33 mouse cellular contexts compared by ENCODE assay signal in genomic region chr8:60386589-60386988, GRCm38 (mm10).
"Had no signal": no experiment of that assay in that cellular context is flagged by ENCODE, and none has a peak within 500 bp of the region (broad histone marks: within the 10 kb centered on the region; RNA-seq: fewer than 3 reads in every experiment).

No protein-coding gene starts in this region.

- H3K27ac ChIP-seq: limb, embryonic 10.5 days; limb, embryonic 12.5 days; limb, embryonic 13.5 days; limb, embryonic 15.5 days; liver, embryonic 12.5 days; liver, embryonic 13.5 days; liver, embryonic 14.5 days; liver, embryonic 15.5 days; lung, embryonic 15.5 days; macrophage; midbrain, embryonic 10.5 days; midbrain, embryonic 12.5 days; midbrain, embryonic 13.5 days; midbrain, embryonic 15.5 days; neural tube, embryonic 12.5 days; neural tube, embryonic 13.5 days had no signal

- H3K4me1 ChIP-seq: limb, embryonic 10.5 days; limb, embryonic 12.5 days; limb, embryonic 13.5 days; limb, embryonic 15.5 days; liver, embryonic 12.5 days; liver, embryonic 13.5 days; liver, embryonic 15.5 days; lung, embryonic 15.5 days; megakaryocyte, embryonic 14.5 days; midbrain, embryonic 10.5 days; midbrain, embryonic 12.5 days; midbrain, embryonic 13.5 days; midbrain, embryonic 15.5 days; neural tube, embryonic 12.5 days; neural tube, embryonic 13.5 days had no signal

- DNase-seq: left cerebral cortex, postnatal 4 days; liver; liver, embryonic 13.5 days; liver, postnatal 0 days; lung, adult 18-20 months; lung, adult 2 months; lung, embryonic 14.5 days; lung, postnatal 10 days; lung, postnatal 14 days; lung, postnatal 36 days; lung, postnatal 4 days; midbrain, embryonic 14.5 days had no signal

- H3K9me3 ChIP-seq: limb, embryonic 10.5 days; limb, embryonic 12.5 days; limb, embryonic 13.5 days; limb, embryonic 15.5 days; liver, embryonic 12.5 days; liver, embryonic 13.5 days; liver, embryonic 15.5 days; lung, embryonic 15.5 days; megakaryocyte, embryonic 14.5 days; midbrain, embryonic 10.5 days; midbrain, embryonic 12.5 days; midbrain, embryonic 13.5 days; midbrain, embryonic 15.5 days; neural tube, embryonic 12.5 days; neural tube, embryonic 13.5 days had no signal

- ATAC-seq: liver, embryonic 12.5 days; liver, postnatal 0 days; lung, postnatal 0 days; midbrain, embryonic 13.5 days; midbrain, embryonic 15.5 days; midbrain, embryonic 16.5 days had no signal

- H3K36me3 ChIP-seq: limb, embryonic 10.5 days; limb, embryonic 12.5 days; limb, embryonic 13.5 days; limb, embryonic 15.5 days; liver, embryonic 12.5 days; liver, embryonic 13.5 days; liver, embryonic 15.5 days; lung, embryonic 15.5 days; midbrain, embryonic 10.5 days; midbrain, embryonic 12.5 days; midbrain, embryonic 13.5 days; midbrain, embryonic 15.5 days; neural tube, embryonic 12.5 days; neural tube, embryonic 13.5 days had no signal

- H3K9ac ChIP-seq: limb, embryonic 12.5 days; limb, embryonic 13.5 days; limb, embryonic 15.5 days; liver, embryonic 12.5 days; liver, embryonic 13.5 days; liver, embryonic 14.5 days; liver, embryonic 15.5 days; liver, postnatal 0 days; lung, embryonic 14.5 days; lung, embryonic 15.5 days; midbrain, embryonic 12.5 days; midbrain, embryonic 13.5 days; midbrain, embryonic 15.5 days; neural tube, embryonic 12.5 days; neural tube, embryonic 13.5 days had no signal

- H3K27me3 ChIP-seq: limb, embryonic 12.5 days; limb, embryonic 13.5 days; limb, embryonic 15.5 days; liver, embryonic 12.5 days; liver, embryonic 13.5 days; liver, embryonic 15.5 days; lung, embryonic 15.5 days; megakaryocyte, embryonic 14.5 days; midbrain, embryonic 12.5 days; midbrain, embryonic 13.5 days; midbrain, embryonic 15.5 days; neural tube, embryonic 12.5 days; neural tube, embryonic 13.5 days had no signal

- H3K4me2 ChIP-seq: limb, embryonic 12.5 days; limb, embryonic 13.5 days; limb, embryonic 15.5 days; liver, embryonic 11.5 days; liver, embryonic 12.5 days; liver, embryonic 13.5 days; liver, embryonic 15.5 days; lung, embryonic 14.5 days; lung, embryonic 15.5 days; midbrain, embryonic 11.5 days; midbrain, embryonic 12.5 days; midbrain, embryonic 13.5 days; midbrain, embryonic 15.5 days; neural tube, embryonic 12.5 days; neural tube, embryonic 13.5 days had no signal

- H3K4me3 ChIP-seq: limb, embryonic 10.5 days; limb, embryonic 12.5 days; limb, embryonic 13.5 days; limb, embryonic 15.5 days; liver, embryonic 12.5 days; liver, embryonic 13.5 days; liver, embryonic 15.5 days; lung, embryonic 15.5 days; megakaryocyte, embryonic 14.5 days; midbrain, embryonic 10.5 days; midbrain, embryonic 12.5 days; midbrain, embryonic 13.5 days; midbrain, embryonic 15.5 days; myocyte; neural tube, embryonic 12.5 days; neural tube, embryonic 13.5 days had no signal
